Mouse (Mus musculus) kidney, adult 2 months (tissue): ENCODE measurements around the gene Rtl10.

Experiments used
- CTCF ChIP-seq: fragments of 200-500 bp; conservative IDR thresholded peaks from 2 replicates; pipeline ENCODE4 v1.5.1; 2011; ENCODE audit warnings: low read depth, mild to moderate bottlenecking, control low read depth, low read length, moderate library complexity, mixed read lengths; ENCODE audit not compliant: insufficient read depth, insufficient read length
- POLR2A ChIP-seq: fragments of 200-500 bp; IDR thresholded peaks from one replicate; pipeline ENCODE4 v1.6.1; 2011; ENCODE audit warnings: low read depth, low read length, control low read depth

DNA sequence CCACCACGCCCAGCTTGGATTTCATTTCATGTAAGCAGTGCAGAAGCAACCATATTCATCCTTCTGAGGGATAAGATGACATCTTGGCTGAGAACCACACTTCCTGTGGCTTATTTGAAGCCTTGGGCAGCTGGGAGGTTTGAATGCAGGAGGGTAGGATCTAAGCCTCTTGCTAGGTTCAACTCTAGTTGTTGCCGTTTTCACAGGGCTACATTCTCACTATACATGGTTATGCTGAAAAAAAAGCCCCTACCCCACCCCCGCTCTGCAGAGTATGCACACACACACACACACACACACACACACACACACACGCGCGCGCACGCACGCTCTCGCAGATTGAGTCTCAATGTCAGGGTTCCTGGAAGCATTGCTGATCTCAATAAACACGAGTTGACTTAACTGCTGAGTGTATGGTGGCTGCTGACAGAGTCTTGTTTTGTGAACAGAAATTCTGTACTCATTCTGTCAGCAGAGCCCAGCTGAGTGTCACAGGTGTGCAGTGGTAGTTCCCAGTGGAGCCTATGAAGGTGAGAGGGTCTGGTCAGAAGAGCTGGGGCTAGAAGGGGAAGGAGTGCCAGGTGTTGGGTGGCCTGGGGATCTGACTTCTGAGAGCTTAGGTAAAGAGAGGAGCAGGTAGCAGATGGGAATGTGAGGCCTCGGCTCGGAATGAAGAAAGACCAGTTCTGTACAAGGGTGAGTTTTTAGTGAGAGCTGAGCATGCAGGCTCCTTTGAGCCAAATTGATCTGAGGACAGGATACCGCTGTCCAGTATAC is 5.1 kb downstream of the Rtl10 start:
- TF ChIP-seq CTCF: no peak
- no peak for TF ChIP-seq POLR2A
